Mouse (Mus musculus): ENCODE measurements at regions not wholly inside any gene's neighbourhood (a gene's known extent, or its start where the extent isn't known, plus 50 kb on each side); places are given as distances from the start of the nearest gene placed in this dataset.
A peak's percentile ranks its signal among the peaks of the same experiment; 100 is the strongest.

- DNase-seq = no peak
Observed at GRCm38 (mm10) chr10:60936659-60937516, 105.5 kb upstream of the Unc5b start.

- DNase-seq = peak; percentile 63
Observed at GRCm38 (mm10) chr10:60934297-60935286, 103.2 kb upstream of the Unc5b start.

DNA sequence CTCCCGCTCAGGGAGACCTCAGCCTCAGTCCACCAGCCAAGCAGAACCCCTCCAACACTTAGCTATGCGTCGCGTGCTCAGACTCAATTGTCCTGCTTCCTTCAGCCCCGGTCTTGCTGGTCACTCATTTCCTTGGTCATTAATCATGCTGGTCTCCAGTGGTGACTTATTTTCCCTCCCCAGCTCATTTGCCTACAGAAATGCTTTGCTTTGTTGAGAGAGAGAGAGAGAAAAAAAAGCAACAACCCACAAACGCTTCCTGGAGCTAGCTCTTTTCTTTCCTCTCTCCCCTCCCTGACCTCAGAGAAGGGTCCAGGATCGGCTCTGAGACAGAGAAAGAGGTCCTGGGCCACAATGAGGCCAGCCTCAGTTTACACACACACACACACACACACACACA, 102.5 kb upstream of the Unc5b start:
- DNase-seq = peak; percentile 52

DNA sequence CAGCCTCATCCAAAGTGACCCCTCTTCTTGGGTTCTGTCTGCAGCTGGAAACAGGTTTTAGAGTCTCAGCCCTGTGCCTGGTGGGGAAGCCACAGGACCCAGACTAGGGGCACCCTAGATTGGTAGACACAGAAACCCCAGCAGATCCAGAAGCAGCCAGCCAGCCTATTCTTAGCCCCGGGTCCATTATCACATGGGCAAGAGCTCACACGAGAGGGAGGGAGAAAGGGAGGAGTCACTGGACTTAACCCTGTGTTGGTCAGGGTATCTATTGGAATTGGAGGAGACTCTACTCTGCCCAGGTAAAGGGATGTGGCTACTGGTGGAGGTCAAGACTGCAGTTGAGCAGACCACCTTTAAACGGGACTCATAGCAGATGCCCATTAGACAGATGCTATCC, 101.5 kb upstream of the Unc5b start:
- DNase-seq = no peak

DNA sequence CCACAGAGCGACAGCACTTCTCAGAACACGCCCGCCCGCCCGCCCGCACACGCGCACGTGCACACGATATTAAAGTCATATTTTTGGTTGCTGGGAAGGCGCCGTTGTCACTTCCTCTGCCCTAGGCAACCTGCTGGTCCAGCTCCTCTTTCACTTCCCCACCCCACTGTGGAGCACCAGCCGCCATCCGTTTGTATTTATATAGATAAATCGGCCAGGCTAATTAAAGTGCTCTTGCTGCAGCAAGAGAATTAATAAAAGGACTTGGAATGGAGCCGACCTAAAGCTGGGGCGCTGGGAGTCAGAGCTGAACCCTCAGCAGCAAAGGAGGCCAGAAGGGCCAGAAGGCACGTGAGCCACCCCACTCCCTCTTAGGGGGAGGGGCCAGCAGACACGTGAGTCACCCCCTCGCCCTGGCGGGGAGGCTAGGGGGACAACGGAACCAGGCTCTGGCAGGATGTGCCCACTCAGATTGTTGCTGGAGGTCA, 100.6 kb upstream of the Unc5b start:
- peak; percentile 23 for DNase-seq

- peak; percentile 52 for DNase-seq
Observed at GRCm38 (mm10) chr10:60928646-60929045, 97.3 kb upstream of the Unc5b start.

DNA sequence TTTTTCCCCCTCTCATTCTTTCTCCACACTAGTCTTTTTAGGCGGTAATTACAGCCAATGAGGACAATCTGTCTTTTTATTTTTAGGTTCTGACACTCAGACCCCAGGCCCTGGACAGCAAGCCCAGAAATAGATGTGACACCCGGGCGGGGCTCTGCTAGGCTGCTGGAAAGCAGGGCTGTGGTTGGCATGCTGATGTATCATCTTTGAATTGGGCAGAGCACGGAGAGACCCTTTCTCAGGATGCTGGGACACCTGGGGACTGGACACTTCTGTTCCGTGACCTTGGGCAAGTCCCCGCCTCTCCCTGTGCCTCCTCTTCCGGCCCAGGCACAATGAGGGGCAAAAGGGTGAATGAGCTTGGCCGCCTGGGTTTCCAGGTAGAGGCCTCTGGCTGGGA, 96.8 kb upstream of the Unc5b start:
- DNase-seq = peak; percentile 21

DNA sequence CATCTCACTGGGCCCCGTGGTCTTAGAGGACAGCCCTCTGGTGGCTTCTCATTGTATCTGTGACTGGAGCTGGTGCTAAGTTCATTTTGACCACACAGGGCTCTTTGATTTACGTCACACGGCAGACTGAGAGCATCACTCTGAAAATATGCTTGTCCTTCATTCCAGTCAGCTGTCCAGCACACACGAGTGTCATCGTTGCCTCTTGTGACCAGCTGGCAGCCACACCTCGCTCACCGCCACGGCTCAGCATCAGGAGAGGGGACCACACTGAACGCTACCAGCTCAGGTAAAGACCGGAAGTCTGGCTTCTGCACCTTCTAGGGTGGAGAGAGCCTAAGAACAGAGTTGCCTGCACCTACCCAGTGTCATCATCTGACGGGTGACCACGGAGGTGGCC, 95.3 kb upstream of the Unc5b start:
- no peak for DNase-seq

DNA sequence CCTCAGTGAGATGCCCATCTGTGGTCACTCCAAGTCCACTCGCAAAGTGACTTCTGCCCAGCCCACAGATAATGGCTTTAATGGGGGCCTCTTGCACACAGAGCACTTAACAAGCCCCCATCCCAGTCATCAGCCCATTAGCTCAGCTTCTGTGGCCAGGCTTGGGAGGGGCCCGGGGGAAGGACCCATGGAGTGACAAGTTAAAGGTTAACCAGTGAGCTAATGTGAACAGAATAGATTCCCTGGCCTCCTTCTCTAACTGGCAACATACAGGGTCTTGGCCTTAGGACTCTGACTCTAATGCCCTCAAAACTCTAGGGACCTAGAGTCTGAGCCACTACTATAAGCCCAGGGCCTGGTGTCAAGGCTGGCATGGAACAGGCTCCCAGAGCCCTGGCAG, 94.3 kb upstream of the Unc5b start:
- DNase-seq = no peak

DNA sequence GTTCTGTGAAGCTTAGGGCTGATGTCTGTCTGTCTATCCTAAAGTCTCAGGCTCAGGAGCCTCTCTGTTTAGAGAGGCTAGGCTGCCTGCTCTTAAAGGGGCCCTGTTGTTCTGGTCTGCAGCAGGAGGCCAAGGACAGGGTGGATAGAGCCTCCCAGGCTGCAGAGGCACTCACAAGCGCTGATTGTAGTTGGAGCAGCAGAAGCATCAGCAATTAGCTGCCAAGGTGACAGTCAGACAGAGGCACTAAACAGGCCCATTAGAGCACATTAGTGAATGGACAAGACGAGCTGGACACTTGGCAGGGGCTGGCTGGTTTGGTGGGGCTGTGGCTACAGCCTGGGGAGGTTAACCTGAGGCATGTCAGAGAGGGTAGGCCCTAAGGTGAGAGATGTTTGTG, 93.8 kb upstream of the Unc5b start:
- DNase-seq = no peak

DNA sequence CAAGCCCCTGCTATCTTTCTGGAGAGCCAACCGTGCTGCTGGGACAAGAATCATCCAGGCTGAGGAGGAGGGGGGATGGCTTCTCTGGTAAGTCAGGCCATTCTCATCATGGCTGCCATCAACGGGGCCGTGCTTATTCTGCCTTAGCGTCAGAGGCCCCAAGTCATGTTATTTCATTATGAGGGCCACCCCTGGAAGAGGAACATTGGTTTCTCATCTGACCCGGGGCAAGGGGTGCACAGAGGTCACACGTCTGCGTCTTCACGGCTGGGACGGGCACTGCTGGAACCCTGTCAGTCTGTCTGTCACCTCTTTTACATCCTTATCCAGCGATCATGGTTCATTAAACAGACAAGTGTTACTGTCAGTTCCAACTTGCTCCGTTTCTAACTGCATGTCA, 92.4 kb upstream of the Unc5b start:
- no peak for DNase-seq

- no peak for DNase-seq
Observed at GRCm38 (mm10) chr10:60920621-60921020, 89.2 kb upstream of the Unc5b start.

DNA sequence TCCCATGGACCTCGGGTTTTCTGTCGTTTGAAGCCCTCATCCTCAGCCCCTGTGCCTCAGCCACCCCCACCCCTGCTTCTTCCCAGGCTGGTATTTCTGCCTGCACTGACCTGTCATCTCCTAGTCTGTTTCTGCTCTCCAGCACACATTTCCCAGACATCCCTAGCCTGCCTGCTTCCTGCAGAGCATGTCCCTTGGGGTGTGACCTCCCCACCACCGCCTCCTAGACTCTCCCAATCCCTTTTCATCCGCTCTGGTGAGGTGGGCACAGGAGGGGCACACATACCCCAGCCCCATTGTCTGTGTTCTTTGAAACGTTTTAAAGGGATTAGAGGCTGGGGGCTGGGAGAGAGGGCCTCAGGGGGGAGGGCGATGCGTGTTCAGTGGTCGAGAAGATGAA, 86.6 kb upstream of the Unc5b start:
- no peak for DNase-seq

- peak; percentile 68 for DNase-seq
Observed at GRCm38 (mm10) chr10:60914391-60914790, 83.0 kb upstream of the Unc5b start.

DNA sequence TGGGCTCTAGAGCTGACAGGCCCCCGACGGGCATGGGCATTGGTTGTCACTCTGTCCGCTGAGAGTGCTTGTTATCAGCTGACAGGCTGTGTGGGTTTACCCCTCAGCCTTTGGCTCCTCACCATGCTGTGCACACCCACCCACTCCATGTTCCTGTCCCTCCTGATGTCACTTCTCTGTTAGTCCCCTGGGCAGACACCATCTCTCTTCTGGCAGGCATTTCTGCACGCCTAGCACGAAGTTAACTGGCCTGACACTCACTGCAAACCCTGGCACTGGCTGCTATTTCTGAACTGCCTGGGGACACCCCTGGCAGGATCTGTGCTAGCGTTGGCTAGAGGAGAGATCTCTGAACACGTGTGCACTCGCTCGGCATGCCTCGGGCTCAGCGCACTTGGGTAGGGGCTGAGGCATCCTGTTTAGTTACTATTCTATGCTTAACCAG, 82.1 kb upstream of the Unc5b start:
- no peak for DNase-seq

DNA sequence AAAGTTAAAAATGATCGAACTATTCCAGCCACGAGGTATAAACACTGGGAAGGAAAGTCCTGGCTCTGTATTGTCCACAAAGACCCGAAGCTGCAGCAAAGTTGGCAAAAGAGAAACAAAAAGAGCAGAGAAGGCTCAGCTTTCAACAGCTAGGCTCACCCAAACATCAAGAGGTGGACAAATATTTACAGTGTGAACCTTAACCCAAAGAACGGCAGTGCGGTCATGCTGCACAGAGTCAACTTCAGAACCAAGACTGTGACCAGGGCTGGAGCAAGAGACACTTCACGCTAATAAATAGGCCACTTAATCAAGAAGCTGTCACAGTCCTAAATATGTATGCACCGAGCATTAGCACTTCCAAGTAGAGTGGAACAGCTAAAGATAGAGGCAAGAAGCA, 73.0 kb upstream of the Unc5b start:
- DNase-seq = no peak

DNA sequence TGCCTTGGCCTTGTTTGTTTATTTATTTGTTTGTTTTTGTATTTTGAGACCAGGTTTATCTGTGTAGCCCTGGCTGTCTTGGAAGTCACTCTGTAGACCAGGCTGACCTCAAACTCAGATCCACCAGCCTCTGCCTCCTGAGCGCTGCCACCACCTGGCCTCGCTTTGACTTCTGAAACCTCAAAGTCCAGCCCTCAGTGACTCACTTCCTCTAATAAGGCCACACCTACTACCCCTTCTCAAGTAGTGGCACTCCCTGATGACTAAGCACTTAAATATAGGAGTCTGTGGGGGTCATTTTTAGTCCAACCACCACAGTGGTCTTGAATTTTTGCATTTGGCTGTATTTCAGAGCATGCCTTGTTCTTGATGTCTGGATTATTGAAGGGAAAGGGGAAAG, 69.6 kb upstream of the Unc5b start:
- no peak for DNase-seq

GRCm38 (mm10) chr10:60893810-60894147, 62.4 kb upstream of the Unc5b start:
- DNase-seq = peak; percentile 24

DNA sequence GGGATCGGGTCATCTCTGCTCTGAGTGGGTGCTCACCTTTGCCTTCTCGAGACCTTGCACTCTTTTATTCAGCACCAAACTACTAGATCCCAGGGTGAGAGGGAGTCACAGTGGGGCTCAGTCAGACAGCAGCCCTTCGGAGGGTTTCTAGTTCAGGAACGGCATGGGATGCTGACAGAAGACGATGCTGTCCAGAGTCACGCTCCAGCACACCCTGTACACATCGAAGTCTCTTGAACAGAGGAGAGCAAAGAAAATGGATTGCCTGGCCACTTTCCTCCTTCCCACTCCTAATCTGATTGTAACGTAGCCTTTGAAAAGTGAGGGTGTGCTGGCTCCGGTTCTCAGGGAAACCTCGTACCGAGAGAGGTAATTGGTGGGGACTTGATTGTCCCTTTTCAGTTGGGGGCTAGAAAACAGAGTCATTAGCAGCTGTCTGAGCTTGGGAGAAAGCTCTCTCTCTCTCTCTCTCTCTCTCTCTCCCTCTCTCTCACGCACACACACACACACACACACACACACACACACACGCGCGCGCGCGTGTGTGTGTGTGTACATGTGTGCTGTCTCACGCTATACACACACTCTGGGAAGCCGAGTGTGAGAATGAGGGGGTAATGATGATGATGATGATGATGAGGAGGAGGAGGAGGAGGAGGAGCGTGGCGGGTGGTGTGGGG, 61.9 kb upstream of the Unc5b start:
- DNase-seq = no peak

- DNase-seq = peak; percentile 35
Observed at GRCm38 (mm10) chr10:60892730-60893129, 61.3 kb upstream of the Unc5b start.

- no peak for DNase-seq
Observed at GRCm38 (mm10) chr10:60891476-60892170, 60.2 kb upstream of the Unc5b start.

- no peak for DNase-seq
Observed at GRCm38 (mm10) chr10:60889792-60890191, 58.4 kb upstream of the Unc5b start.

Measured in kidney, postnatal 10 days (tissue).